Comparison of ENCODE assay signal across 8 mouse cellular contexts in the genomic region with DNA sequence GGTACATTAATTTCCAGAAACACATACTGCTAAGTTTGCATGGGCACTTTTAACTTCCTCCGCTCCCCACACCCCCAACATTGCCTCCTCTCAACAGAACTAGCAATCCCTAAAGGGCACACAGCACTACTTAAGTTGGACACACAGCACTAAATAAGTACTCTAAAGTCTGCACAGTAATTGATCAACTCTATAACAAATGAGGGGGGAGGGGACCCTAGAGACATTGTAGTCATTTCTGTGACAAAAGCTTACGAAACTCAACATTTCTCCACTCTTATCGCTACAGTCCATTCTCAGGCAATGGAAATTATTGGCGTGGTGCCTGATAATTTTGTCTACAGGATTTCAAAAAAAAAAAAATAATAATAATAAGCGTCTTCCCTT. TPM values are rescaled to one million over a fixed set of nuclear protein-coding genes. Genes with fewer than 3 reads are reported as not detected.
DNase-seq lines count a peak whose midpoint lies in the region; ATAC-seq lines count a peak whose summit lies in the region.

No protein-coding gene starts in this region.

- H3K79me2 ChIP-seq in macrophage (ENCODE audit: inconsistent target): peaks cover 52% of the 10 kb centered on the region

- WGBS in lung, embryonic 16.5 days: 2% methylated on average over 5 of the region's 5 CpGs
- WGBS in embryonic facial prominence, embryonic 11.5 days: 10% methylated on average over 5 of the region's 5 CpGs
- 12% methylated on average over 5 of the region's 5 CpGs for WGBS in hindbrain, embryonic 10.5 days
- 0% methylated on average over 5 of the region's 5 CpGs for WGBS in macrophage (ENCODE audit: missing documents)

- no peaks in the 10 kb centered on the region for H3K9me3 ChIP-seq in lung, embryonic 16.5 days (ENCODE audit: control insufficient read depth, low read length)
- no peaks in the 10 kb centered on the region for H3K9me3 ChIP-seq in embryonic facial prominence, embryonic 11.5 days (replicated peaks; ENCODE audit: control insufficient read depth, low read length)
- H3K9me3 ChIP-seq in hindbrain, embryonic 10.5 days: no peaks in the 10 kb centered on the region

- peak overlapping the region; percentile 90 for H3K4me2 ChIP-seq in lung, embryonic 16.5 days (ENCODE audit: low read depth, low read length)
- peak overlapping the region; percentile 77 for H3K4me2 ChIP-seq in embryonic facial prominence, embryonic 11.5 days (ENCODE audit: low read depth, low read length)

- H3K27me3 ChIP-seq in lung, embryonic 16.5 days (ENCODE audit: control insufficient read depth, insufficient read depth, low read depth, low read length): no peaks in the 10 kb centered on the region
- no peaks in the 10 kb centered on the region for H3K27me3 ChIP-seq in embryonic facial prominence, embryonic 11.5 days (ENCODE audit: control insufficient read depth, insufficient read depth, low read length)
- peaks cover 12% of the 10 kb centered on the region for H3K27me3 ChIP-seq in hindbrain, embryonic 10.5 days (ENCODE audit: insufficient read depth, poor library complexity, severe bottlenecking)

- peak overlapping the region; percentile 62 for H3K4me3 ChIP-seq in lung, embryonic 16.5 days (ENCODE audit: low read length)
- peak overlapping the region; percentile 51 for H3K4me3 ChIP-seq in embryonic facial prominence, embryonic 11.5 days (ENCODE audit: low read depth, low read length)
- H3K4me3 ChIP-seq in hindbrain, embryonic 10.5 days: peak overlapping the region; percentile 68
- H3K4me3 ChIP-seq in macrophage (ENCODE audit: inconsistent target): peak overlapping the region; percentile 69

- peak overlapping the region; percentile 82 for H3K9ac ChIP-seq in lung, embryonic 16.5 days (ENCODE audit: low read length)
- peak overlapping the region; percentile 43 for H3K9ac ChIP-seq in embryonic facial prominence, embryonic 11.5 days (replicated peaks; ENCODE audit: low read length)

- ATAC-seq in lung, embryonic 16.5 days (ENCODE audit: low read depth): no peak
- ATAC-seq in embryonic facial prominence, embryonic 11.5 days (replicated peaks; ENCODE audit: insufficient number of reproducible peaks, low FRiP score, low TSS enrichment, low read depth): no peak
- ATAC-seq in erythroid progenitor cell, adult 5-6 weeks (replicated peaks; ENCODE audit: low FRiP score, poor library complexity, severe bottlenecking): no peak

- H3K4me1 ChIP-seq in lung, embryonic 16.5 days (replicated peaks; ENCODE audit: control insufficient read depth, insufficient read depth, low read length): peaks cover 13% of the 10 kb centered on the region
- H3K4me1 ChIP-seq in embryonic facial prominence, embryonic 11.5 days (ENCODE audit: control insufficient read depth, insufficient read depth, low read length): no peaks in the 10 kb centered on the region; the same call in 1 of the 2 replicates
- peaks cover 27% of the 10 kb centered on the region; the same call in 1 of the 2 replicates for H3K4me1 ChIP-seq in hindbrain, embryonic 10.5 days (replicated peaks)

- no peaks in the 10 kb centered on the region for H3K36me3 ChIP-seq in lung, embryonic 16.5 days (ENCODE audit: control insufficient read depth, insufficient read depth, low read length)
- no peaks in the 10 kb centered on the region for H3K36me3 ChIP-seq in embryonic facial prominence, embryonic 11.5 days (replicated peaks; ENCODE audit: control insufficient read depth, insufficient read depth, low read depth, low read length)
- H3K36me3 ChIP-seq in hindbrain, embryonic 10.5 days: peaks cover 13% of the 10 kb centered on the region
- H3K36me3 ChIP-seq in macrophage (ENCODE audit: inconsistent target): peaks cover 9% of the 10 kb centered on the region; the same call in 1 of the 2 replicates

- H3K27ac ChIP-seq in lung, embryonic 16.5 days (ENCODE audit: low read length): peak overlapping the region; percentile 72
- H3K27ac ChIP-seq in embryonic facial prominence, embryonic 11.5 days (replicated peaks; ENCODE audit: low read depth, low read length): no peak overlapping the region
- H3K27ac ChIP-seq in hindbrain, embryonic 10.5 days: peak overlapping the region; percentile 94
- H3K27ac ChIP-seq in macrophage: peak overlapping the region; percentile 46

- DNase-seq in lung, postnatal 4 days: no peak
- DNase-seq in embryonic facial prominence, embryonic 11.5 days (ENCODE audit: low spot score): peak; percentile 39
- peak; percentile 9 for DNase-seq in hindbrain, embryonic 10.5 days (ENCODE audit: low spot score)
- DNase-seq in urinary bladder, adult 2 months (ENCODE audit: low spot score): no peak
- DNase-seq in frontal cortex, adult 2 months (ENCODE audit: extremely low spot score in 1 of 2, low spot score in 1 of 2): no peak

RNA-seq across cellular contexts. Expression of gene S1pr1, which starts 0.8 kb away (rescaled TPM):
- 40.3 and 41.0 TPM in 2 replicates for polyA plus RNA-seq in lung, embryonic 16.5 days (2015; fragmentation: Nextera tagmentation; extraction: Ambion mirVana)
- 14.8 and 15.6 TPM in 2 replicates for polyA plus RNA-seq in embryonic facial prominence, embryonic 11.5 days (2014; fragmentation: Nextera tagmentation; extraction: Ambion mirVana)
- 12.1 and 12.8 TPM in 2 replicates for polyA plus RNA-seq in hindbrain, embryonic 10.5 days (2016; fragmentation: Nextera tagmentation; extraction: Ambion mirVana)
- 10 to 100 TPM in 13 of 26 experiments, 1 to 10 TPM in 13; 1.4 to 26.4 (median 9.4) TPM for total RNA-seq in macrophage (2018; cell fraction: chromatin; rRNA removed)
- 10 to 100 TPM in 18 of 26 experiments, 1 to 10 TPM in 8; 4.0 to 71.2 (median 27.5) TPM for total RNA-seq in macrophage (2018; cell fraction: cytosol; rRNA removed)
- total RNA-seq in macrophage (2018; cell fraction: nucleus; rRNA removed): 10 to 100 TPM in 17 of 26 experiments, 1 to 10 TPM in 9; 3.9 to 70.1 (median 22.0) TPM
- polyA plus RNA-seq in macrophage (2018): 25.2 to 65.7 TPM (median 58.6 TPM) in 3 replicates
- total RNA-seq in erythroid progenitor cell, adult 5-6 weeks (2015; ENCODE audit: low replicate concordance): 15.5 and 19.7 TPM in 2 replicates
- total RNA-seq in erythroid progenitor cell, adult 5-6 weeks (2017; ENCODE audit: low replicate concordance): 2.2 and 5.4 TPM in 2 replicates
- 17.0 and 18.3 TPM in 2 replicates for polyA plus RNA-seq in urinary bladder, adult 2 months (2012; rRNA removed)
- 159 and 175 TPM in 2 replicates for polyA plus RNA-seq in frontal cortex, adult 2 months (2012; rRNA removed)

Comparison
In these comparisons a context has a peak if more than half of its experiments do, and no peak if none do; other contexts are left out.
1. DNase-seq: peak in embryonic facial prominence, embryonic 11.5 days (single experiment) and hindbrain, embryonic 10.5 days (single experiment); none in lung, postnatal 4 days (0 of 2), urinary bladder, adult 2 months (single experiment) and frontal cortex, adult 2 months (0 of 2).
2. Peak in every context shown above with its lines, with median percentiles within 50 percentile points of each other: H3K4me3 ChIP-seq.